Mouse (Mus musculus): ENCODE results near the gene Cdc42. TPM values are rescaled to one million over a fixed set of nuclear protein-coding genes. Genes with fewer than 3 reads are reported as not detected.

The Cdc42 gene
- polyA plus RNA-seq, 1 experiment, result 127 TPM

Other genes with a start within 250 kb of the Cdc42 start
- gene Wnt4, start 80.2 kb downstream of the Cdc42 start, polyA plus RNA-seq (2012; rRNA removed), result 3.4 and 3.5 TPM in 2 replicates
- gene Cela3a, start 52.1 kb upstream of the Cdc42 start, polyA plus RNA-seq (2012; rRNA removed), result not detected in 2 replicates
- 0.94 and 1.4 TPM in 2 replicates for gene Cela3b, start 72.8 kb upstream of the Cdc42 start, polyA plus RNA-seq (2012; rRNA removed)
- not detected in 2 replicates for gene 1700013G24Rik, start 95.6 kb upstream of the Cdc42 start, polyA plus RNA-seq (2012; rRNA removed)
- gene Hspg2, start 111.0 kb upstream of the Cdc42 start, polyA plus RNA-seq (2012; rRNA removed), result 19.7 and 22.8 TPM in 2 replicates
- not detected in 2 replicates for gene Ldlrad2, start 216.8 kb upstream of the Cdc42 start, polyA plus RNA-seq (2012; rRNA removed)
- gene Usp48, start 236.0 kb upstream of the Cdc42 start, polyA plus RNA-seq (2012; rRNA removed), result 27.2 and 39.0 TPM in 2 replicates